Comparison of ENCODE assay signal across 8 mouse cellular contexts in genomic region chr9:44012761-44013301, GRCm38 (mm10). TPM values are rescaled to one million over a fixed set of nuclear protein-coding genes. Genes with fewer than 3 reads are reported as not detected.
DNase-seq lines count a peak whose midpoint lies in the region; ATAC-seq lines count a peak whose summit lies in the region.

No protein-coding gene starts in this region.

- 21% methylated on average over 8 of the region's 8 CpGs for WGBS in embryonic facial prominence, embryonic 15.5 days
- WGBS in neural tube, embryonic 15.5 days = 55% methylated on average over 8 of the region's 8 CpGs

- H3K27me3 ChIP-seq in embryonic facial prominence, embryonic 15.5 days = 0 out of 2 replicates have a peak, but pooled peaks cover 2% of the 10 kb centered on the region
- no peaks in the 10 kb centered on the region for H3K27me3 ChIP-seq in neural tube, embryonic 15.5 days (replicated peaks)

- peak; percentile 12 to 30 for DNase-seq in cerebellum, adult 18-20 months
- DNase-seq in cerebellum, adult 11 months = no peak
- peak; percentile 48 for DNase-seq in lung, postnatal 10 days
- DNase-seq in lung, adult 18-20 months = no peak
- peak; percentile 67 for DNase-seq in kidney, postnatal 14 days
- DNase-seq in thymus, postnatal 25 days = peak; percentile 69

- no peaks in the 10 kb centered on the region for H3K36me3 ChIP-seq in embryonic facial prominence, embryonic 15.5 days
- H3K36me3 ChIP-seq in neural tube, embryonic 15.5 days = no peaks in the 10 kb centered on the region

- 0 out of 2 replicates have a peak overlapping the region, but pooled peaks have one; percentile 1 for H3K27ac ChIP-seq in embryonic facial prominence, embryonic 15.5 days (replicated peaks)
- H3K27ac ChIP-seq in neural tube, embryonic 15.5 days (replicated peaks) = no peak overlapping the region

- H3K4me3 ChIP-seq in embryonic facial prominence, embryonic 15.5 days (replicated peaks) = no peak overlapping the region
- H3K4me3 ChIP-seq in neural tube, embryonic 15.5 days (replicated peaks) = no peak overlapping the region

- no peaks in the 10 kb centered on the region for H3K9me3 ChIP-seq in embryonic facial prominence, embryonic 15.5 days (replicated peaks)
- H3K9me3 ChIP-seq in neural tube, embryonic 15.5 days (replicated peaks) = no peaks in the 10 kb centered on the region

- no peak overlapping the region for H3K4me2 ChIP-seq in embryonic facial prominence, embryonic 15.5 days (replicated peaks)
- no peak overlapping the region for H3K4me2 ChIP-seq in neural tube, embryonic 15.5 days

- ATAC-seq in embryonic facial prominence, embryonic 15.5 days (ENCODE audit: insufficient number of reproducible peaks, low FRiP score, low TSS enrichment, low read depth) = no peak; the same call in 1 of the 2 replicates
- ATAC-seq in neural tube, embryonic 15.5 days (ENCODE audit: low FRiP score) = no peak

- peaks cover 12% of the 10 kb centered on the region; the same call in 1 of the 2 replicates for H3K4me1 ChIP-seq in embryonic facial prominence, embryonic 15.5 days
- H3K4me1 ChIP-seq in neural tube, embryonic 15.5 days = 0 out of 2 replicates have a peak, but pooled peaks cover 9% of the 10 kb centered on the region

- no peak overlapping the region for H3K9ac ChIP-seq in embryonic facial prominence, embryonic 15.5 days
- no peak overlapping the region for H3K9ac ChIP-seq in neural tube, embryonic 15.5 days (replicated peaks)

RNA-seq across cellular contexts. Expression of gene Thy1, which starts 30.4 kb away (rescaled TPM):
- 11.7 and 14.1 TPM in 2 replicates for polyA plus RNA-seq in embryonic facial prominence, embryonic 15.5 days (2015; fragmentation: Nextera tagmentation; extraction: Ambion mirVana)
- 13.0 and 26.6 TPM in 2 replicates for polyA plus RNA-seq in neural tube, embryonic 15.5 days (2015; fragmentation: Nextera tagmentation; extraction: Ambion mirVana)

RNA-seq across cellular contexts. Expression of gene Usp2, which starts 54.0 kb away (rescaled TPM):
- polyA plus RNA-seq in embryonic facial prominence, embryonic 15.5 days (2015; fragmentation: Nextera tagmentation; extraction: Ambion mirVana) = 28.2 and 29.5 TPM in 2 replicates
- 13.1 and 13.3 TPM in 2 replicates for polyA plus RNA-seq in neural tube, embryonic 15.5 days (2015; fragmentation: Nextera tagmentation; extraction: Ambion mirVana)

Comparison
In these comparisons a context has a peak if more than half of its experiments do, and no peak if none do; other contexts are left out.
1. DNase-seq: peak in cerebellum, adult 18-20 months (2 of 2), lung, postnatal 10 days (single experiment), kidney, postnatal 14 days (single experiment) and thymus, postnatal 25 days (single experiment); none in cerebellum, adult 11 months (single experiment) and lung, adult 18-20 months (0 of 2).